Mouse (Mus musculus) liver, adult 2 months (tissue): ENCODE measurements around the gene Clstn1.

Source experiments
- CTCF ChIP-seq: fragments of 200-500 bp; IDR thresholded peaks from 2 replicates; pipeline ENCODE4 v1.5.1; 2011; ENCODE audit warnings: low read depth, low read length, control low read depth
- POLR2A ChIP-seq: fragments of 200-500 bp; IDR thresholded peaks from 2 replicates; pipeline ENCODE4 v1.6.1; 2011; ENCODE audit warnings: low read length, control low read depth; ENCODE audit not compliant: insufficient read depth; ENCODE audit errors: extremely low read depth

DNA sequence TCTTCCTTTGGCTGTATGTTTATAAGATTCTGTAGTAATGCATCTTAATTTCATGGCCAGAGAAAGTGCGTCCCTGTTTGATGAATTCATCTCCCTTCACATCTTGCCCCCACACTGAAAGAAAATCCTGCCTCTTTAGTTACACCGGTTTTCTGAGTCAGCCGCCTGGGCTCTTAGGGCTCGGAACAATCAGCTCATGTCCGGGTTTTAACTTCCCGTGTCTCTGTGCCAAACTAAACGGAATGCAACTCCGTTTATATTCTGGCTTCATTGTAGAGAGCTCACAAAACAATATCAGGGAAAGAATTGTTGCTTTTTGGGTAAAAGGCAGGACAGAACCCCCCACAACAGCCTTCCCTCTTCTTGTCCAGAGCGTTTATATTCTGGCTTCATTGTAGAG is 42.5 kb downstream of the Clstn1 start:
- no peak for TF ChIP-seq CTCF
- TF ChIP-seq POLR2A: no peak
